Mouse (Mus musculus) cerebellum, postnatal 25 days (tissue): ENCODE data around the gene Gtpbp1.

Experiments
- DNase-seq, 2 experiments: peaks; one replicate each; pipeline ENCODE4 v3.0.0; 2021; ENCODE audit warnings: mixed read lengths in 2 of 2

The Gtpbp1 gene

DNA sequence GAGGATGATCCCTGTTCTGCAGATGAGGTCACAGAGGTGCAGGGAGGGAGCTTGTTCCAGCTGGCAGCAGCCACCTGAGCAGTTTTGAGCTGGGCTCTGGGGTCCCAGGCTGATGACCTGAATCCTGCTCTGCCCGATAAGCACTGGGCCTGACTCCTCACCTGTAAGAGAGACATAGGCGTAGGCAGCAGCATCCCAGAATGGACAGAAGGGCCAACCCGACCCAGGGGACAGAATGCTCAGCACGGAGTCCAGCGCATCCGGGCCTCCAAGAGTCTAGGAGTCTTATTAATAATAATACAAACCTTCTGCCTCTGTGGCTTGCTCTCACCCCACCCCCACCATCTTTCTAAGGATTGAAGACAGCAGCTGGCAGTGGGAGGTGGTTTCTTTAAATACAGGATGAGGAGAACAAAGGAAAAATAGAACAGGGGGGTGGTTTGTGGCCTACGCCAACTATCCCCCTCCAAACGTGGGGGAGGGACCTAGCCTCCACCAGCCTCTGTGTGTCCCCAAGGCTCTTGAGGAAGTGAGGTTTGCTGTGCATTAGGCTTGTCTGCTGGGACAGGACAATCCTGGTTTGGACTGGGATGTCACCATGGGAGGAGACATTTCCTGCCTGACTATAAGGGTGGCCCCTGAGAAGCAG lies 65.5 kb downstream of the Gtpbp1 start:
- no peak for DNase-seq

DNA sequence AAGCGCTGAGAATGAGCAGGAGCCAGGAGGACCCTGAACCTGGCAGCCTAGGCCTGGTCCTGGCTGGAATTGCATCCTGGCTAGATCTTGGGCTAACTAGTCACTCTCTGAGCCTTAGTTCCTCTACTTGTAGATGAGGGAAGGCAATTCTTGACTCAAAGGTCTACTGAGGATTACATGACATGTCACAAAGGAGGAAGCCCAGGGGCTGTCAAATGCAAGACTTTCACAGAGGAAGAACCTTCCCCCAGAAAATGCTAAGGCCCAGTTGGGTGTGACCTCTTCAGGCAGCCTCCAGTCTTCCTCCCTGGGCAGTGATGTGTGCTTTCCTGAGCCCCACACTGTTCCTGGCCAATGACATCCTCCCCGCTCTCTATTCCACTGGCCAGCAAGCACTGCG lies 66.5 kb downstream of the Gtpbp1 start:
- DNase-seq, result no peak

- no peak for DNase-seq
Measured at GRCm38 (mm10) chr15:79760956-79761355, 70.3 kb downstream of the Gtpbp1 start.

DNA sequence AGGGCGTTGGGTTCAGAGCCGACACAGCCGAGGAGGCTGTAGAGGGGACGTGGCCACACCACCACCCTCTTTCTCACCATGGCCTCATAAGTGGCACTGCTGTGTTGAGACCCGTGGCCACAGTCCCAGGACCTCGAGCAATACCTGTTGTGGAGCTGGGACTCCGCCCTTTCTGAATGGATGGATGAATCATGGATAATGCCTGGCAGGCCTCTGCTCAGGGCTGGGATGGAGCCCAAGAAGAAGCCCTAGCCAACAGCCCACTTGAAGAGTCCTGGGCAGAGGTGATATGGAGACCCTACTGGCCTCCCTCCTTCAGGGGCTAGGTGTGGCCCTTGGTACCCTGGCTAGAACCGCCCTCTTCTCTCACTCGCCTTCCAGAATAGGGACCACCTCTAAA lies 72.4 kb downstream of the Gtpbp1 start:
- no peak for DNase-seq

DNA sequence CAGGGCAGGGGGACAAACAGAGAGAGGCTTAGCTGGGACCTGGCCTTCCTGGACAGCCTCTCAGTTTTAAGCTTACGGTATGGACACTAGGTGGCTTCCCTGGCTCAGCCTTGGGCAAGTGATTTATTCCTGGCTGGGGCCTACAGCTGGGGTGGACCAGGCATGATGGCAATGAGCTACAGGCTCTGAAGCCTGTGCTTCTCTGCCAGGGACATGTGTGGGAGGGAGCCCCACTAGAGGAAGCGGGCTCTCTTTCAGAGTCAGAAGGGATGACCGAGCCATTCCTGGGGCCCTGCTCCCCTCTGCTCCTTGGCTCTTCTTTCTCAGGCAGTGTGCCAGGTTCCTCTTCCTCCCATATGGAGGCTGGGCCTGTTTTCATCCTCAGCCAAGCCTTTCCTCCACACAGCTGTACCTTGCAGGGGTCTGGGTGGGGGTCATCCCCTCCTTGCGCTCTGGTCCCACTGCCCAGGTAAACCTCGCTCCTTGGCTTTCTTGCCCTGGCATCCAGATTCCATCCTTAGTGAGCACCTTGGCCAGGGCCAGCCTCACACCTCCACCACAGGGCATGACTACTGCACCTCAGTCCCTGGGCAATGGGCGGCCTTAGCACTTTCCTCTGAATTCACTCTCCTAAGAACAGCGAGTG lies 73.1 kb downstream of the Gtpbp1 start:
- DNase-seq, result peak; percentile 84 to 85

- peak; percentile 77 to 80 for DNase-seq
Measured at GRCm38 (mm10) chr15:79764539-79765267, 74.1 kb downstream of the Gtpbp1 start.

DNA sequence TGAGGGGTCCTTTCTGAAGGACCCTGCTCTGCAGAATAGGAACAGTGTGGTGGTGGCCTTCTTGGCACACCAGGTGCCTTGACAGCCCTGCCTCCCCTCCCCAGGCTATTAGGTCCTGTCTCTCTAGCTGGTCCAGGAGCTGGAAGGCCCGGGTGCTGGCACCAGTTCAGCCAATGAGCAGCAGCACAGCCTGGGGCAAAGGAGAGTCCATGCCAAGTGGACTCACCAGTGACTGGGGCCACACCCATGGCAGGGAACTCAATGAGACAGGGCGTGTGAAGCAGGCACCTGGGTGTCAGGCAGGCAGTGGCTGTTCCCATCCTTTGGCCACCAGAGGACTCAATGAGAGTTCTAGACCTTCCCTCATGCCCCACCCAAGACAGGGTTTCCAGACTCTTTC lies 74.7 kb downstream of the Gtpbp1 start:
- DNase-seq, result peak; percentile 78 to 82

DNA sequence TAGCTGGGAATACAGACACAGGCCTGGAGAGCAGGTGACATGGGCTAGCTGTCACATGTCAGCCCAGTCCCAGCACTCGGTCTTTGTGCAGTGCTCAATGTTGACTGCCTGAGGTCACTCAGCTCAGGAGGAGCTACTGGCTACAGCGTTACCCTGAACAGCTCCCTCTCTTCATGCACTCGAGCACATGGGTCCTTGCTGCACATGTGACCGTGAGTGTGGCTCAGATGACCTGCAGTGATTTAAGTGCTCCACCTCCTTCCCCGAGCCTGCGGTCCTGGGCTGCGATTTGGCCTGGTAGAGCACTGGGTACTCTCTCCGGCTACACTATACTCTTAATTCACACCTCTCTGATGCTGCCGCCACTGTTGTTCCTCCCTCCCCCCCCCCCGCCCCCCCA lies 75.5 kb downstream of the Gtpbp1 start:
- peak in 1 of 2 experiments; percentile 60 for DNase-seq

- DNase-seq, result peak; percentile 58 to 64
Measured at GRCm38 (mm10) chr15:79766586-79767071, 76.0 kb downstream of the Gtpbp1 start.

GRCm38 (mm10) chr15:79767327-79767961 lies 76.8 kb downstream of the Gtpbp1 start:
- peak; percentile 66 for DNase-seq

DNA sequence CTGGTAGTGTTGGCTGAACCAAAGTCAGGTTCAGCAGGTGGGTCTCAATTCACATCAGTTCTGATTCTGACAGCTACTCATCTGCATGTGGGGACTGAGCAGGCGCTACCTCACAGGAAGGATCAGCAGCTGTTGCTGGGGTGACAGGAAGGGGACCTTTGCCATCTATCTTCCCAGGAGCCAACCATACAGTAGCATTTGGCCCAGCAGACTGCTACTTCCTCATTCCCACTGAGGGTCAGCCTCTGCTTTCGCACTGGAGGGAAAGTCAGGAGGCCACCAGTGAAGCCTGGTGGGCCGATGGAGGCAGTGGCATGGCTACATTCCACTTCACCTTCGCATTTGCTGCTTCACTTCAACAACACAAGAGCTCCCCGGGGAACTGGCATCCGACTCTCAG lies 77.7 kb downstream of the Gtpbp1 start:
- DNase-seq, result no peak

DNA sequence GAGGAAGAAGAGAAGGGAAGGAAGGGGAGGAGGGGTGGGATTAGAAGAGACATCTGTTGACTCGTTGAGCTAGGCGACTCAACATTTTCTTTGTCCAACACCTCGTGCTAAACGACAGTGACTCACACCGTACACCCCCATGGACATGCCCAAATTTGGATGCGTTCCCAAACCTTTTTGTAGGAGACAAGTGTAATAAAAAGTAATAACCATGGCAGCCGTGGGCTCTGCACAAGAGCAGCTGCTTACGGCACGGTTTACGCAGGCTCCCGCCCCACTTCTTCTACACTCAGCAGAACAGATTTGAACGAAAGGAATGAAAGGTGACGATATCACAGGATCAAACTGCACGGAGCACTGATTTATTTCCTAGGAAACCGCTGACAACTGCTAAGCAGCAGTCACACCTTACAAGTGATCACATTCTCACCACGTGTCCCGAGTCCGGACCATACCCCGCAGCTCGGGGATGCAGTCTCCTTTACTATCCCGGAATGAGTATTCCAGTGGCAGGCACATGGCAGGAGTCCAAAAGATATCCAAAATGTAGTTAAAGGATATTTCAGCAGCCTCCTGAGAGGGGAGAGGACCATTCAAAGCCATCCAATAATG lies 80.1 kb downstream of the Gtpbp1 start:
- DNase-seq, result no peak
